Mouse (Mus musculus): Measurements from ENCODE around the gene A230050P20Rik. TPM values are rescaled to one million over a fixed set of nuclear protein-coding genes. Genes with fewer than 3 reads are reported as not detected.

The A230050P20Rik gene
- total and polyA plus RNA-seq, 3 experiments: 0.05 TPM; not detected in 1

DNA sequence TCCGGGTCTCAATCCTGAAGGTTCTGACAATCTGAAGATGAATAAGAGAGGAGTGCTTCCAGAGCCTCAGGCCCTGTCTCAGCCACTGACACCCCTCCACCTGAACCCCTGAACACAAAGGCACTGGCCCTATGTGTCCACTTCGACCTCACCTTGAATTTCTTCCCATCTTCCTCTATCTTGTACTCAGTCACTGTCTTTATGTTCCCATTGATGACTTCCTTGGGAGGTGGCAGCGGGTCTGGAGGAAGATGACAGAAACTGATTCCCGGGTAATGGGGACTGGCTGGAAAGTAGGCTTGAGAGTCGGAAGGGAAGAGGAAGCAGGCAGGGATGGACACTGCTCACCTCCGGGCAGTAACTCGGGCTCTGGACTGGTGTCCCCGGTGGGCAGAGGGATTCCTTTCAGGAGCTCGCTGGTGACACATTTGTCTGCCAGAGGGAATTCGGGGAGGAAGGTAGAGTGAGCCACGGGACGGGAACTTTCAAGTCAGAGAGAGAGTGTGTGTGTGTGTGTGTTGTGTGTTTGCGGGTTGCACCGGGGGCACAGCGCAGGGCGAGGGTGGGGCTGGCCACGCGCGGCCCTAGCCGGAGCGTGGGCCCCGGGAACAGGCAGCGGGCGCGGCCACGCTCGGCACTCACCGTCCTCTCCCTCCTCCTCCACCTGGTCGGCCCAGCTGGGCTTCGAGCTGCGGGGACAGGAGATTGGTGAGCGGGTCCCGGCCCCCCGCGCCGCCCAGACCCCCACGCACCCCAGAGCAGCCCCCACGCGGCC is 29.5 kb downstream of the A230050P20Rik start:
- ATAC-seq (ENCODE audit: extremely low read depth, insufficient number of reproducible peaks, low FRiP score, poor library complexity, severe bottlenecking) (no peak), DNase-seq (ENCODE audit: low spot score) (peak; percentile 51)

GRCm38 (mm10) chr9:20898511-20899073 is 30.1 kb downstream of the A230050P20Rik start, which contains the start of gene Eif3g:
TSS of gene Eif3g (minus strand) at chr9:20898623.
- peaks cover 48% of the 10 kb centered on the region for H3K36me3 ChIP-seq (replicated peaks)
- DNase-seq (ENCODE audit: low spot score): peak; percentile 93
- no peaks in the 10 kb centered on the region for H3K27me3 ChIP-seq (ENCODE audit: insufficient read depth, low read length)
- H3K9me3 ChIP-seq (replicated peaks): no peaks in the 10 kb centered on the region
- ATAC-seq (ENCODE audit: extremely low read depth, insufficient number of reproducible peaks, low FRiP score, poor library complexity, severe bottlenecking): peak; percentile 19; the same call in 1 of the 2 replicates
- peak within 1 kb of the TSS; percentile 96 for H3K4me3 ChIP-seq (ENCODE audit: low read depth, low read length)
- H3K4me1 ChIP-seq (ENCODE audit: insufficient read depth, low read depth, low read length): peaks cover 56% of the 10 kb centered on the region
- peak; percentile 74 for TF ChIP-seq CTCF (IDR thresholded peaks at IDR 0.05; ENCODE audit: low read depth, low read length)
- no peak for TF ChIP-seq TAL1 (conservative IDR thresholded peaks at IDR 0.05; ENCODE audit: low read depth, low read length)

More for the DNA sequence above, 29.5 kb downstream of the A230050P20Rik start:
- Histone ChIP-seq H3K4me1 (ENCODE audit: insufficient read depth, low read depth, low read length) (peaks cover 62% of the 10 kb centered on the region), H3K9me3 (replicated peaks) (no peaks in the 10 kb centered on the region), H3K27me3 (ENCODE audit: insufficient read depth, low read length) (no peaks in the 10 kb centered on the region), H3K4me3 (ENCODE audit: low read depth, low read length) (peak overlapping the region; percentile 96), H3K36me3 (replicated peaks) (peaks cover 48% of the 10 kb centered on the region)
- TF ChIP-seq GATA2 (IDR thresholded peaks at IDR 0.05; ENCODE audit: borderline replicate concordance, low read depth, low read length): no peak
- no peak for TF ChIP-seq POLR2AphosphoS5 (IDR thresholded peaks at IDR 0.05; ENCODE audit: insufficient replicate concordance, low read depth, low read length)
- TF ChIP-seq CTCF (IDR thresholded peaks at IDR 0.05; ENCODE audit: low read depth, low read length): no peak
- TF ChIP-seq TAL1 (conservative IDR thresholded peaks at IDR 0.05; ENCODE audit: low read depth, low read length): no peak
- TF ChIP-seq GATA1 (IDR thresholded peaks at IDR 0.05; ENCODE audit: borderline replicate concordance, low read length): no peak

- Histone ChIP-seq H3K9me3 (replicated peaks) (no peaks in the 10 kb centered on the region), H3K4me3 (ENCODE audit: low read depth, low read length) (no peak overlapping the region), H3K4me1 (ENCODE audit: insufficient read depth, low read depth, low read length) (peaks cover 29% of the 10 kb centered on the region), H3K36me3 (replicated peaks) (peaks cover 44% of the 10 kb centered on the region), H3K27me3 (ENCODE audit: insufficient read depth, low read length) (no peaks in the 10 kb centered on the region)
- ATAC-seq (ENCODE audit: extremely low read depth, insufficient number of reproducible peaks, low FRiP score, poor library complexity, severe bottlenecking): peak; percentile 35; the same call in 1 of the 2 replicates
- no peak for DNase-seq (ENCODE audit: low spot score)
- TF ChIP-seq GATA2 (IDR thresholded peaks at IDR 0.05; ENCODE audit: borderline replicate concordance, low read depth, low read length): no peak
- TF ChIP-seq GATA1 (IDR thresholded peaks at IDR 0.05; ENCODE audit: borderline replicate concordance, low read length): no peak
- TF ChIP-seq CTCF (IDR thresholded peaks at IDR 0.05; ENCODE audit: low read depth, low read length): peak; percentile 13; the same call in 1 of the 2 replicates
- TF ChIP-seq POLR2AphosphoS5 (IDR thresholded peaks at IDR 0.05; ENCODE audit: insufficient replicate concordance, low read depth, low read length): no peak
Measured at GRCm38 (mm10) chr9:20901466-20902173, 33.2 kb downstream of the A230050P20Rik start.

DNA sequence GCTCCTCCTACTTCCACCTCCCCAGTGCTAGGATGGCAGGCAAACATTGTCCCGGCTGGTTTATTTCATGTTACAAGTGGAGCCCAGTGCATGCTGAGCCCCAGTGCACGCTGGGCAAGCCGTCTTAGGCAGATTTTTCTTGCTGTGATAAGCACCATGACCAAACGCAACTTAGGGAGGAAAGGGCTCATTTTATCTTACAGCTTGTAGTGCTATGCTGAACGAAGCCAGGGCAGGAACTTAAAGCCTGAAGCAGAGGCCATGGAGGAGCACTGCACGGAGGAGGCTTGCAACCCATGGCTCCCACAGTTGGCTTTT is 33.7 kb downstream of the A230050P20Rik start:
- Histone ChIP-seq H3K4me1 (ENCODE audit: insufficient read depth, low read depth, low read length) (peaks cover 24% of the 10 kb centered on the region), H3K9me3 (replicated peaks) (no peaks in the 10 kb centered on the region), H3K4me3 (ENCODE audit: low read depth, low read length) (no peak overlapping the region), H3K36me3 (replicated peaks) (peaks cover 44% of the 10 kb centered on the region), H3K27me3 (ENCODE audit: insufficient read depth, low read length) (no peaks in the 10 kb centered on the region)
- ATAC-seq (ENCODE audit: extremely low read depth, insufficient number of reproducible peaks, low FRiP score, poor library complexity, severe bottlenecking) (no peak), DNase-seq (ENCODE audit: low spot score) (no peak)
- no peak for TF ChIP-seq GATA2 (IDR thresholded peaks at IDR 0.05; ENCODE audit: borderline replicate concordance, low read depth, low read length)
- TF ChIP-seq TAL1 (conservative IDR thresholded peaks at IDR 0.05; ENCODE audit: low read depth, low read length): no peak
- TF ChIP-seq GATA1 (IDR thresholded peaks at IDR 0.05; ENCODE audit: borderline replicate concordance, low read length): no peak
- TF ChIP-seq POLR2AphosphoS5 (IDR thresholded peaks at IDR 0.05; ENCODE audit: insufficient replicate concordance, low read depth, low read length): no peak; the same call in 1 of the 2 replicates
- no peak for TF ChIP-seq CTCF (IDR thresholded peaks at IDR 0.05; ENCODE audit: low read depth, low read length)

DNA sequence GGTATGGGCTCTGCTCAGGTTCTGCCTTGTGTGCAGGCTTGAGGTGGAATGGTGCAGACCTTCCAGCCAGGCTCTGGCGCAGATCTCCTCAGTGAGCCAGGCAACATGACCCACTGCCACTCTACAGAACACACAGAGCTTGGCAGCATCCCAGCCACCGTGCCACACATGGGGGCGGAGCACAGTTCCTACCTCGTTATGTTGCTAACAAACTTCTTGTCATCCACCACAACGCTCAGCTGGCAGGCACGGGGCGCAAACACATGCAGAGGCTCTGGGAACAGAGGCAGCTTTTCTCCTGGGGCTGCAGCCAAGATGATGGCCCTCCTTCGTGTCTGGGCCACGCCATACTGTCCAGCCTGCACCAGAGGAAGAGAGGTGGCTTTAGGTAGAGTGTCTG is 41.5 kb downstream of the A230050P20Rik start:
- H3K4me3 ChIP-seq (ENCODE audit: low read depth, low read length): no peak overlapping the region
- 0 out of 2 replicates have a peak, but pooled peaks cover 2% of the 10 kb centered on the region for H3K4me1 ChIP-seq (ENCODE audit: insufficient read depth, low read depth, low read length)
- H3K27me3 ChIP-seq (ENCODE audit: insufficient read depth, low read length): no peaks in the 10 kb centered on the region
- H3K36me3 ChIP-seq (replicated peaks): peaks cover 100% of the 10 kb centered on the region
- H3K9me3 ChIP-seq (replicated peaks): no peaks in the 10 kb centered on the region
- no peak for TF ChIP-seq CTCF (IDR thresholded peaks at IDR 0.05; ENCODE audit: low read depth, low read length)
- DNase-seq (ENCODE audit: low spot score) (no peak), ATAC-seq (ENCODE audit: extremely low read depth, insufficient number of reproducible peaks, low FRiP score, poor library complexity, severe bottlenecking) (no peak)

DNA sequence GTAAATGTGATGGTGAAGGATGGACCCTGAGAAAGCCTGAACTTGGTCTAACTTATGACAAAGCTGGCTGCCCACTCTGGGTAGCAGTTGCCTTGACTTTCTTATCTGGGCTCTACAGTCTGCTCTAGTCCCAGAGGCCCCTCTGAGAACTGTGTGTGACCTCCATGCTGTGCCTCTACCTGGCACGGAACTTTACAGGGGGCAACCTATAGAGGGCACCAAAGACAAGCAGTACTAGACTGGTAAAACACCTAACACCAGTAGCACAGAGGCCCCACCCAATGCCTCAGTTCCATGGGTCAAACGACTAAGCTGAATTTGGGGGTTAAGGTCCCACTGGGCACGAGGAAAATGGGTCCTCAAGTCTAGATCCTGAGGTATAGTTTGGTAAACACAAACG is 47.7 kb downstream of the A230050P20Rik start:
- H3K4me1 ChIP-seq (ENCODE audit: insufficient read depth, low read depth, low read length): peaks cover 12% of the 10 kb centered on the region; the same call in 1 of the 2 replicates
- no peaks in the 10 kb centered on the region for H3K9me3 ChIP-seq (replicated peaks)
- ATAC-seq (ENCODE audit: extremely low read depth, insufficient number of reproducible peaks, low FRiP score, poor library complexity, severe bottlenecking) (no peak), DNase-seq (ENCODE audit: low spot score) (peak; percentile 66)
- H3K36me3 ChIP-seq (replicated peaks): peaks cover 100% of the 10 kb centered on the region
- no peak overlapping the region for H3K4me3 ChIP-seq (ENCODE audit: low read depth, low read length)
- TF ChIP-seq POLR2AphosphoS5 (IDR thresholded peaks at IDR 0.05; ENCODE audit: insufficient replicate concordance, low read depth, low read length) (no peak), CTCF (IDR thresholded peaks at IDR 0.05; ENCODE audit: low read depth, low read length) (peak; percentile 57)
- no peaks in the 10 kb centered on the region for H3K27me3 ChIP-seq (ENCODE audit: insufficient read depth, low read length)
